Mouse (Mus musculus) splenic B cell, adult 2 months (primary cell): ENCODE results near the gene Rpl15.
"Not testable (repeated sequence)": the region's sequence is repeated elsewhere in the genome, so short reads cannot be mapped to it uniquely, and the experiment has no call there.

ENCODE experiments used
- DNase-seq: peaks from one replicate; pipeline ENCODE4 v3.0.0-alpha.2; 2011; ENCODE audit warnings: low read depth, low spot score
- H3K27me3 ChIP-seq: 2 replicates; pipeline ENCODE4 v1.6.1; 2012; ENCODE audit warnings: mild to moderate bottlenecking, low read length, moderate library complexity, mixed read lengths; ENCODE audit not compliant: control insufficient read depth, poor library complexity, insufficient read depth, severe bottlenecking
- H3K36me3 ChIP-seq: 2 replicates; pipeline ENCODE4 v1.6.1; 2012; ENCODE audit warnings: mild to moderate bottlenecking, low read length, moderate library complexity, mixed read lengths; ENCODE audit not compliant: control insufficient read depth, poor library complexity, insufficient read depth, severe bottlenecking

Rpl15 gene

GRCm38 (mm10) chr14:18284581-18284980 lies 13.4 kb upstream of the Rpl15 start:
- no peaks in the 10 kb centered on the region for H3K27me3 ChIP-seq
- peak; percentile 48 for DNase-seq
- H3K36me3 ChIP-seq: peaks cover 8% of the 10 kb centered on the region; the same call in 1 of the 2 replicates

- Histone ChIP-seq H3K27me3 (no peaks in the 10 kb centered on the region), H3K36me3 (peaks cover 8% of the 10 kb centered on the region)
- DNase-seq: no peak
These were observed 9.2 kb upstream of the Rpl15 start for GRCm38 (mm10) chr14:18280375-18280774.

GRCm38 (mm10) chr14:18274526-18274925 lies 3.3 kb upstream of the Rpl15 start:
- H3K36me3 ChIP-seq: no peaks in the 10 kb centered on the region; the same call in 1 of the 2 replicates
- no peak for DNase-seq
- no peaks in the 10 kb centered on the region for H3K27me3 ChIP-seq

GRCm38 (mm10) chr14:18271666-18272065 lies 475 bp upstream of the Rpl15 start:
- peak; percentile 13 for DNase-seq
- Histone ChIP-seq H3K36me3 (peaks cover 3% of the 10 kb centered on the region; the same call in 1 of the 2 replicates), H3K27me3 (no peaks in the 10 kb centered on the region)

GRCm38 (mm10) chr14:18269947-18270528 lies 1.2 kb downstream of the Rpl15 start:
- DNase-seq, H3K36me3 ChIP-seq, H3K27me3 ChIP-seq: not testable (repeated sequence)

GRCm38 (mm10) chr14:18263427-18263826 lies 7.8 kb downstream of the Rpl15 start:
- Histone ChIP-seq H3K27me3 (no peaks in the 10 kb centered on the region), H3K36me3 (peaks cover 3% of the 10 kb centered on the region; the same call in 1 of the 2 replicates)
- no peak for DNase-seq

- H3K36me3 ChIP-seq: no peaks in the 10 kb centered on the region
- no peaks in the 10 kb centered on the region for H3K27me3 ChIP-seq
- peak; percentile 14 for DNase-seq
These were observed 10.0 kb downstream of the Rpl15 start for GRCm38 (mm10) chr14:18261203-18261602.

- Histone ChIP-seq H3K27me3 (no peaks in the 10 kb centered on the region), H3K36me3 (no peaks in the 10 kb centered on the region)
- no peak for DNase-seq
These were observed 28.5 kb downstream of the Rpl15 start for GRCm38 (mm10) chr14:18242638-18243130.

GRCm38 (mm10) chr14:18241786-18242185 lies 29.4 kb downstream of the Rpl15 start:
- DNase-seq: no peak
- H3K27me3 ChIP-seq: no peaks in the 10 kb centered on the region
- H3K36me3 ChIP-seq: no peaks in the 10 kb centered on the region

GRCm38 (mm10) chr14:18240132-18240531 lies 31.1 kb downstream of the Rpl15 start:
- Histone ChIP-seq H3K27me3 (no peaks in the 10 kb centered on the region), H3K36me3 (no peaks in the 10 kb centered on the region)
- DNase-seq: no peak

- DNase-seq: peak; percentile 97
- Histone ChIP-seq H3K27me3 (no peaks in the 10 kb centered on the region), H3K36me3 (no peaks in the 10 kb centered on the region)
These were observed 32.1 kb downstream of the Rpl15 start, which contains the start of gene Nr1d2 for GRCm38 (mm10) chr14:18238750-18239731. Nr1d2 (minus strand) TSS chr14:18239127.

- DNase-seq: peak; percentile 98
- Histone ChIP-seq H3K36me3 (no peaks in the 10 kb centered on the region), H3K27me3 (no peaks in the 10 kb centered on the region)
These were observed 33.0 kb downstream of the Rpl15 start for GRCm38 (mm10) chr14:18238131-18238749.

GRCm38 (mm10) chr14:18237381-18237780 lies 33.8 kb downstream of the Rpl15 start:
- no peak for DNase-seq
- Histone ChIP-seq H3K27me3 (no peaks in the 10 kb centered on the region), H3K36me3 (no peaks in the 10 kb centered on the region)

GRCm38 (mm10) chr14:18236496-18237235 lies 34.5 kb downstream of the Rpl15 start:
- DNase-seq, H3K36me3 ChIP-seq, H3K27me3 ChIP-seq: not testable (repeated sequence)
